Mouse (Mus musculus): ENCODE data around the gene Sf3b4.
A peak's percentile ranks its signal among the peaks of the same experiment; 100 is the strongest.
"Not testable (repeated sequence)": the region's sequence is repeated elsewhere in the genome, so short reads cannot be mapped to it uniquely, and the experiment has no call there.

The Sf3b4 gene

GRCm38 (mm10) chr3:96174042-96174441, 1.9 kb downstream of the Sf3b4 start:
- DNase-seq (ENCODE audit: low read depth): not testable (repeated sequence)

- no peak for DNase-seq (ENCODE audit: low read depth)
These were observed 3.1 kb downstream of the Sf3b4 start for GRCm38 (mm10) chr3:96175251-96175650.

GRCm38 (mm10) chr3:96178427-96178826, 6.3 kb downstream of the Sf3b4 start:
- no peak for DNase-seq (ENCODE audit: low read depth)

GRCm38 (mm10) chr3:96178902-96179301, 6.8 kb downstream of the Sf3b4 start:
- DNase-seq (ENCODE audit: low read depth): no peak

- no peak for DNase-seq (ENCODE audit: low read depth)
These were observed 7.4 kb downstream of the Sf3b4 start for GRCm38 (mm10) chr3:96179531-96179930.

- peak; percentile 72 for DNase-seq (ENCODE audit: low read depth)
These were observed 8.8 kb downstream of the Sf3b4 start, which contains the start of gene Sv2a for GRCm38 (mm10) chr3:96180727-96181477. Sv2a (plus strand) TSS chr3:96181151.

GRCm38 (mm10) chr3:96181510-96182381, 9.6 kb downstream of the Sf3b4 start:
- no peak for DNase-seq (ENCODE audit: low read depth)

GRCm38 (mm10) chr3:96182382-96182776, 10.2 kb downstream of the Sf3b4 start:
- DNase-seq (ENCODE audit: low read depth): no peak

- DNase-seq (ENCODE audit: low read depth): no peak
These were observed 20.8 kb downstream of the Sf3b4 start for GRCm38 (mm10) chr3:96192977-96193376.

- DNase-seq (ENCODE audit: low read depth): peak; percentile 59
These were observed 22.8 kb downstream of the Sf3b4 start for GRCm38 (mm10) chr3:96194966-96195365.

GRCm38 (mm10) chr3:96195616-96196313, 23.6 kb downstream of the Sf3b4 start:
- peak; percentile 27 for DNase-seq (ENCODE audit: low read depth)

GRCm38 (mm10) chr3:96196437-96197128, 24.5 kb downstream of the Sf3b4 start:
- peak; percentile 43 for DNase-seq (ENCODE audit: low read depth)

GRCm38 (mm10) chr3:96197129-96197749, 25.1 kb downstream of the Sf3b4 start:
- DNase-seq (ENCODE audit: low read depth): peak; percentile 92

- peak; percentile 90 for DNase-seq (ENCODE audit: low read depth)
These were observed 26.0 kb downstream of the Sf3b4 start for GRCm38 (mm10) chr3:96198181-96198580.

GRCm38 (mm10) chr3:96198601-96199251, 26.6 kb downstream of the Sf3b4 start:
- not testable (repeated sequence) for DNase-seq (ENCODE audit: low read depth)

- DNase-seq (ENCODE audit: low read depth): no peak
These were observed 27.6 kb downstream of the Sf3b4 start for GRCm38 (mm10) chr3:96199731-96200130.

GRCm38 (mm10) chr3:96207819-96208218, 35.7 kb downstream of the Sf3b4 start:
- DNase-seq (ENCODE audit: low read depth): peak; percentile 25

GRCm38 (mm10) chr3:96209242-96209641, 37.1 kb downstream of the Sf3b4 start:
- DNase-seq (ENCODE audit: low read depth): no peak

GRCm38 (mm10) chr3:96219191-96219641, 47.1 kb downstream of the Sf3b4 start:
- DNase-seq (ENCODE audit: low read depth): no peak

GRCm38 (mm10) chr3:96219661-96220130, 47.6 kb downstream of the Sf3b4 start, which contains the start of the genes Bola1 and Hist2h2ab:
Bola1 (minus strand) TSS chr3:96219709.
Hist2h2ab (plus strand) TSS chr3:96219865.
- peak; percentile 92 for DNase-seq (ENCODE audit: low read depth)
